Mouse (Mus musculus) cerebellum, postnatal 36 days (tissue): ENCODE data around the gene Unc5b.
"Not testable (repeated sequence)": the region's sequence is repeated elsewhere in the genome, so short reads cannot be mapped to it uniquely, and the experiment has no call there.

Source experiments
- DNase-seq, 2 experiments: peaks; one replicate each; pipeline ENCODE4 v3.0.0; 2021 to 2022; ENCODE audit warnings: mixed read lengths in 2 of 2

Unc5b gene

GRCm38 (mm10) chr10:60752040-60753020 is 79.1 kb downstream of the Unc5b start, which contains the start of gene Slc29a3:
Slc29a3 (minus strand) TSS chr10:60752794.
- peak; percentile 83 to 90 for DNase-seq

GRCm38 (mm10) chr10:60747667-60748212 is 83.6 kb downstream of the Unc5b start:
- no peak for DNase-seq

DNA sequence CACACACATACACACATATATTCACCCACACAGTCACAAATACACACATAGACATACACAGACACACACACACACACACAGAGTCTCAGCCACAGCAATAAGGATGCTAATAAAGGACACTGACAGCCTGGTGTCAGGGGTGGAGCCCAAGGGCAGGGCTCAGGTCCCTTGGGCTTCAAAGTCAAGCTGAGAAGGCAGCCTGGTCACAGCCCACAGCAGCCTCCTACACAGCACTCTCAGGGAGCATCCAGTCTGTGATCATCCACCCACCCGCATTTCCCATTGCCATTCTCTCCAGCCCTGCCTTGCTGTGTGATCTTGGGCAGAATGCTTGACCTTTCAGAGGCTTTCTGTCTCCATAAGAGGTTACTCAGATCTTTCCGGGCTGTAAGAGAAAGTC is 84.9 kb downstream of the Unc5b start:
- no peak for DNase-seq

GRCm38 (mm10) chr10:60744543-60745290 is 86.7 kb downstream of the Unc5b start:
- no peak for DNase-seq

DNA sequence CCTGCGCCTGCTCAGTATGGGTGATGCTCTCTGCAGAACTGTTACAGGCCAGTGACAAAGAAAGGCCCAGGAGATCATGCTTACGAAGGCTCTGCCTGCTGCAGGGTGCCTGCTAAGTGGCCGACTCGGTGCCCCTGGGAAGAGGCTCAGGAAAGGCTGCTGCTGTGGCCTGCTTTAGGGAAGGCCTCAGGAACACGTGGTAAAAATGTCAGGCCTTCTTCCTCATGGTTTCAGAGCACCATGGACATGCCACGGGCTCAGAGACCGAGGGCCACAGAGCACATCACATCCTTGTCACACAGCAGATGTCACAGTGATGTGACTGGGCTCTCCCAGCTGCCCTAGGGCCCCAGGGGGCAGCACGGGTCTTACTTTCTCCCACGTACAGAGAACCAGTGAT is 87.7 kb downstream of the Unc5b start:
- no peak for DNase-seq

DNA sequence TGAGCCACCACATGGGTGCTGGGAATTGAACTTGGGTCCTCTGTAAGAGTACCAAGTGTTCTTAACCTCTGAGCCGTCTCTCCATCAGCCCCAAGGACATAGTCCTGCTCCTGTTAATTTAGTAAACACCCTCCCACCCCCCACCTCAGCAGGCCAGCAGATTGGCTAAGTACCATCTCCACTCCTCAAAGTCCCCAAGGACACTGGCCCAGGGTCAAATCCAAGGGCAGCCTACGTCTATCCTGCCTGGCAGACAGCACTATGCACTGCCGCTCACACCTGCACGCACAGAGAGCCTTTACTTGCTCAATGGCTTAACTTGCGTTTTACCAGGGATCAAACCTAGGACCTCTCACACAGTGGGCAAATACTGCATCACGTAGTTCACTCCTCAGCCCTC is 88.4 kb downstream of the Unc5b start:
- DNase-seq: no peak

DNA sequence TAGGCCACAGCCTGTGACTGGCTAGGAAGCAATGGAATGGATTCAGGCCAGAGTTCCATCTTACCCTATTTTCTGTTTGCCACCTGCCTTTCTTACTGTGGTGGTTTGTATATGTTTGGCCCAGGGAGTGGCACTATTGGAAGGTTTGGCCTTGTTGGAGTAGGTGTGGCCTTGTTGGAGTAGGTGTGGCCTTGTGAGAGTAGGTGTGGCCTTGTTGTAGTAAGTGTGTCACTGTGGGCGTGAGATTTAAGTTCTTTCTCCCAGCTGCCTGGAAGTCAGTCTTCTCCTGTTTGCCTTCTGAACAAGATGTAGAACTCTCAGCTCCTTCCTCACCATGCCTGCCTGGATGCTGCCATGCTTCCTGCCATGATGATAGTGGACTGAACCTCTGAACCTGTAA is 89.1 kb downstream of the Unc5b start:
- DNase-seq: not testable (repeated sequence)

GRCm38 (mm10) chr10:60741435-60741834 is 89.9 kb downstream of the Unc5b start:
- no peak for DNase-seq

DNA sequence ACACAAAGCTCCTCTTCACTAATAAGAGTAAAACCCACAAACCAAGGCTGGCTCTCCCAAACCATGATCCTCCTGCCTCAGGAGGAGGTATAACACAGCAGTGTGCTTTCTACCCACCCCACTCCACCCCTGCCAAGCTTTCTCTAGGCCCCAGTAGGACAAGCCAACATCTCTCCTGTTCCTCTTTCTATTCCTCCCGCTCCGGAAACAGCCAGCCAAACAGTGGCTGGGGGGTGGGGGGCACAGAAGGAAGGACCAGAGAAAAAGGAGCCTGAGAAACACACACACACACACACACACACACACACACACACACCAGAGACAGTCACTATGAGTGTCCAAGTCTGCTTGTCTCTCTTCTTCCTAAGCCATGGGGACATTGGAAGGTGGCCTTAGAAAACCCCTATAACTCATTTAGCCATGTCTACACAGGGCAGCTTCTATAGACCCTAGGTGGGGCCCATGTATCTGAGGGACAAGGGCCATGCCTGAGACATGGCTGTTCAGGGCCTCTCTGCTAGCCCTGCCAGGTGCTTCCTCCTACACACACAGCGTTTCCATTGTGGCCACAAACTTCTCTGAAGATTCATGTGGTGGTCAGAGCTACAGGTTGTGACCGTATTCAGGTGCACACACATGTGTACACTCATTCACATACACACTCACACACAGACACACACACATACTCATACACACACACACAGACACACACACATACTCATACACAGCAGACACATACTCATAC is 91.6 kb downstream of the Unc5b start:
- DNase-seq: no peak

GRCm38 (mm10) chr10:60737886-60738640 is 93.3 kb downstream of the Unc5b start:
- no peak for DNase-seq

DNA sequence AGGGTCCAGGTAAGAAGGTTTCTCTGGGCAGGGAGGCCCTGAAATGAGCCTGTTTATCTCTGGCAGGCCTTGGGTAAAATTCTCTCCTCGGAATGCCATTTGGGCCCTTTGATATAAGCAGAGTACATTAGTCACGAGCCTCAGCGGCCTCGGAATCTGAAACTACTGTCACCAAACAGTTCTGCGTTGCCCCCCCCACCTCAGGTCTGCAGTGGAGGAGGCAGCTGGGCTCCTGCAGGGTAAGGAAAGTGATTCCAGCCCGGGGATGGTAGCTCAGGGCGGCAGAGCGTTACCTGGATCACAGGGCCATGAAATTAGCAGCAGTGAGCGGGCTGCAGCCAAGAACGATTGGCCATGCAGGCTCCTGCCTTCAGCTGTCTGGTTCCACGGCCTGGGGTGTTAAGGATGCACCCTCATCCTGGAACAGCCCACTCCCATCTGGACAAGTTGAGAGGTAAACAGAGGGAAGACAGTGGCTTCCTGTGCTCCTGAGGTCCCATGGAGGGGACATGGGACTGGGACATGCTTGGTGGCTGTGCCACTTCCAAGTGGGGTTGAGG is 94.1 kb downstream of the Unc5b start:
- DNase-seq: no peak

- no peak for DNase-seq
Measured at GRCm38 (mm10) chr10:60735737-60736136, 95.6 kb downstream of the Unc5b start.

GRCm38 (mm10) chr10:60733471-60733870 is 97.9 kb downstream of the Unc5b start:
- DNase-seq: no peak

DNA sequence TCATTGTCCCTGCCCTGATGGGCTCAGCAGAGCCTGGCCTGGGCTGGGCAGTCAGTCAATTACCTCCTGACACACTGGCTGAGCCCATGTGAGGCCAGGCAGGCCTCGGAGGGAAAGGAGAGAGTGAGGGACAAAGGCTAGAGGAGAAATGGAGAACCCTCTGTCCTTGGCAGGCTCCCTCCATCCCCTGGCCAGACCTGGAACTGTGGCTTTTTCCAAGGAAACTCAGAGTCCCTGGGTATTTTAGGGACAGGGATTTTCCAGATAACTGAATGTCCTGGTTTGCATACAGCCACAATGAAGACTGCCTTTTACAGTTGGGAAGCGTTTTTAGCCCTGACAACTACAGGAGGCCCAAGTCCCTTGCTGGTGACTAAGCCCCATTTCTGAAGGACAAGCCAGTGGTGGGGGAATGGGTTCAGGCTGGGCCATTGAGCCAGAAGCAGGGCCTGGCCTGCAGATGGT is 99.0 kb downstream of the Unc5b start:
- DNase-seq: no peak

DNA sequence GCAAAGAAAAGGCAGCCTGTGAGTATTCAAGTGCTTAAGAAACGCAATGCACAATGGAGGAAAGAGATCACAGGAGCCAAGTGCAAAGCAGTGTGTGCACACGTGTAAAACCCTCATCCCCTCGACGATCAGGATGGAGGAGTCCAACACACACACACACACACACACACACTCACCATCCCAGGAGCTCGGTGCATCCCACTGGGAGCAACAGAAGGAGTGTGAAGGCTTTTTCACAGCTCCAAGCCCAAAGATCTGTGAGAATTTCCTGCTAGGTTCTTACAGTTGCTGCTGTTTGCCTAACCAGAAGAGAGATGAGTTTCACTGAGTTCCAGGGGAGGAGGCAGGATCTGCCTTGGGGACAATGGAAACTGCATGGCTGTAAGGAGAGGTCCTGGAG is 99.6 kb downstream of the Unc5b start:
- DNase-seq: no peak

DNA sequence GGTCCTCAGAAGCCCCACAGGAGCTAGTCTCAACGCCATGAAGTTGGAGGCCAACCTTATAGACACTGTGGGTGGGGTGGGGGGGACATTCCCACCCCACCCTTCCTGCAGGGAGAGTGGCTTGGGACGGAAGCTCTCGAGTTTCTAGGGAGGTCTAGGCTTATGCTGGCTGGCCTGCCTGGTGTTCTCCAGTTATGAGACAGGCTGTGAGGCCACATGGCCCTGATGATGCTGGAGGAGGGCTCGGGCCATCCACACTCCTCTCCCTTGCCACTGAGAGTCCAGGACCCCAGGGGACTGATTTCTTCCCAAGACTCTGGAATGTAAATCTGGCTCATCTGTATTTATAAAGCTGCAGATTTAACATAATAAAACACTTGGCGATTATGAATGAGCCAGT is 104.1 kb downstream of the Unc5b start:
- DNase-seq: no peak

GRCm38 (mm10) chr10:60726896-60727295 is 104.5 kb downstream of the Unc5b start:
- DNase-seq: no peak

DNA sequence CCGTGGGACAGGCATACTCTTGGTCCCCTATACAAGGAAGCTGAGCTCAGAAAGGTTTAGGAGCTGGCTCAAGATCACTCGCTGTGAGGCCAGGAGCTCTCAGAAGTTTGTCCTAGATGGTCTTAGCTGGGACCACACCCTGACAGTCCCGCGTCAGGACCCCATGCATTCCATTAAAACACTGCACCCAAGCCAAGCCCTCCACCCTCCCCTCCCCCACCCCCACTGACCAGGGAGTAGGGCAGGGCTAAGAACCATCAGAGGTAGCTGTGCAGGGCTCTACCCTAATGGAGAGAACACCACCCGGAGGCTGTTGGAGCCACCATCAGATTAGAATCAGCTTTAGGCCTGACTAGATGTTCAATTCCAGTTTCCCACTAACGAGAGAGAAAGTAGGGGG is 106.9 kb downstream of the Unc5b start:
- no peak for DNase-seq

DNA sequence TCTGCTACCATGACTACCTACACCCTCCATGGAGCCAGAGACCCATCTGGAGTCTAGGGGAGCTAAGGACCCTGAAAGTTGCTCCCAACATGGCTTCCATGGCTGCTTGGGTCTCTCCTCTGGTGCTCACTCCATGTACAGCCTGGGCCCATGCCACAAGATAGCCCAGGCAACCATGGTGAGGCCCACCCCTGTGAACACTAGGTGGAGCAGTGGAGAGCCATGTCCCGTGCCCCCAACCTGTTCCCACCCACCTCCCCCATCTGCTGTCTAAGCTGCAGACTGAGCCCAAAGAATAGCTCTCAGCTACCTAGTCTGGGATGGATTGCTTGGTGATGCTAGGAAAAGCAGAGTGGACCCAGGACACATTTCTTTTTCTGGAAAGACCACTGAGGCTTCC is 108.0 kb downstream of the Unc5b start:
- DNase-seq: no peak

GRCm38 (mm10) chr10:60721640-60722039 is 109.7 kb downstream of the Unc5b start:
- DNase-seq: no peak

DNA sequence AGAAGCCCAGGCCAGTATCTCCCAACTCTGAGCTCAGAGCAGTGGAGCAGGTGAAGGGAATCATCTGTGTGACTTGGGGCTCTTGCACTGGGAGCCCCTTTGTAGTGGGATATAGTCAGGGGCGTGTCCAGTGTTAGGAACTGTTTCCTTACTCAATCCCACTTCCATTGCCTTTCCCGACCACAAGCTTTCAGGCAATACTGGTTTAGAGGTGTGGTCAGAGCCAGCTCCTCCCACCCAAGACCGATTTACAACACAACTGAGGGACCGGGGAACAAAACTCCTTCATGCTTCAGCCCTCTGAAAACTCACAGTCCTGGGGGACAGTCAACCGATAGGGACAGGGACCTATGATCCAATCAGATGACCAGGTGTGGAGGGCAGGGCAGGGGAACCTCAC is 110.9 kb downstream of the Unc5b start:
- no peak for DNase-seq

GRCm38 (mm10) chr10:60718491-60718890 is 112.9 kb downstream of the Unc5b start:
- DNase-seq: no peak
